Comparison of ENCODE assay signal across 1 mouse cellular context in genomic region chr1:130838288-130838687, GRCm38 (mm10).
TF ChIP-seq lines count a peak whose summit lies in the region.

No protein-coding gene starts in this region.

TF ChIP-seq in CH12.LX, 34 proteins besides CTCF, POLR2A, EP300 and RAD21 (continued from another document):
- TF ChIP-seq GABPA (IDR thresholded peaks at IDR 0.05; ENCODE audit: insufficient replicate concordance, low read depth, low read length) (no peak), HCFC1 (IDR thresholded peaks at IDR 0.05; ENCODE audit: low read depth, low read length) (no peak), ZMIZ1 (IDR thresholded peaks at IDR 0.05; ENCODE audit: low read depth, low read length) (no peak), MXI1 (IDR thresholded peaks at IDR 0.05; ENCODE audit: low read depth, low read length) (no peak), ETS1 (conservative IDR thresholded peaks at IDR 0.05; ENCODE audit: low read depth, low read length) (no peak), ZKSCAN1 (IDR thresholded peaks at IDR 0.05; ENCODE audit: borderline replicate concordance, low read depth, low read length) (no peak), ELF1 (IDR thresholded peaks at IDR 0.05; ENCODE audit: low read depth, low read length) (no peak), UBTF (IDR thresholded peaks at IDR 0.05; ENCODE audit: low read depth, low read length) (no peak), CHD2 (IDR thresholded peaks at IDR 0.05; ENCODE audit: low read length) (no peak), MYC (IDR thresholded peaks at IDR 0.05; ENCODE audit: low read depth, low read length) (no peak), KAT2A (IDR thresholded peaks at IDR 0.05; ENCODE audit: insufficient replicate concordance, low read length) (no peak), PAX5 (IDR thresholded peaks at IDR 0.05; ENCODE audit: low read length) (no peak), BHLHE40 (IDR thresholded peaks at IDR 0.05; ENCODE audit: low read depth, low read length) (no peak), NELFE (IDR thresholded peaks at IDR 0.05; ENCODE audit: low read depth, low read length) (no peak; the same call in 1 of the 2 replicates), MEF2A (IDR thresholded peaks at IDR 0.05; ENCODE audit: borderline replicate concordance, low read depth, low read length) (no peak), ZC3H11A (IDR thresholded peaks at IDR 0.05; ENCODE audit: low read depth, low read length) (peak; percentile 21; the same call in 1 of the 2 replicates), IRF4 (IDR thresholded peaks at IDR 0.05; ENCODE audit: low read depth, low read length) (peak; percentile 52; the same call in 1 of the 2 replicates), JUND (conservative IDR thresholded peaks at IDR 0.05; ENCODE audit: low read depth, low read length) (0 out of 2 replicates have a peak, but pooled peaks have one; percentile 25)
TF ChIP-seq in CH12.LX: peak in this region for 6.
